Mouse (Mus musculus) layer of hippocampus, adult 9-11 months (tissue): ENCODE data around the gene Ctc1.

ENCODE experiments used
- DNase-seq: peaks from one replicate; pipeline ENCODE4 v3.0.0; 2022

The Ctc1 gene

GRCm38 (mm10) chr11:69070590-69071222, 55.0 kb downstream of the Ctc1 start, which contains the start of gene Tmem107:
Gene Tmem107 (plus strand): TSS chr11:69070806.
- peak; percentile 95 for DNase-seq

GRCm38 (mm10) chr11:69071262-69071661, 55.6 kb downstream of the Ctc1 start:
- no peak for DNase-seq

DNA sequence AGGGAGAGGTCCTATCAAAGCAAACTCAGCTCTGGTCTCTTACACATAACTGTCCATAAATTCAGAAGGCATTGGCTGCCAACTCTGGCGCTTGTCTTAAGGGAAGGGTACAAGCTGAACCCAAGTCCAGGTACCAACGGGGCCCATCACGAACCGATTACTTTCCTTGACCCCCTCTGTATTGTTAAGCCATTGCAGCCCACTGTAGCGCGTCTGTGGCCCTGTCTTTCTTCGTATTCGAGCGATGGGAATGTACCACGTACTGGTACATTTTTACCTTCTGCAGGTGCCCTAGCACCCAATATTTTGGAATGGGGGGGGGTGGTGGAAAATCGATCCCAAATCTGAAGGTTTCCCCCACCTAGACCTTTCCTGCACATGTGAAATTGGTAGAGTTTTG, 56.5 kb downstream of the Ctc1 start:
- no peak for DNase-seq

DNA sequence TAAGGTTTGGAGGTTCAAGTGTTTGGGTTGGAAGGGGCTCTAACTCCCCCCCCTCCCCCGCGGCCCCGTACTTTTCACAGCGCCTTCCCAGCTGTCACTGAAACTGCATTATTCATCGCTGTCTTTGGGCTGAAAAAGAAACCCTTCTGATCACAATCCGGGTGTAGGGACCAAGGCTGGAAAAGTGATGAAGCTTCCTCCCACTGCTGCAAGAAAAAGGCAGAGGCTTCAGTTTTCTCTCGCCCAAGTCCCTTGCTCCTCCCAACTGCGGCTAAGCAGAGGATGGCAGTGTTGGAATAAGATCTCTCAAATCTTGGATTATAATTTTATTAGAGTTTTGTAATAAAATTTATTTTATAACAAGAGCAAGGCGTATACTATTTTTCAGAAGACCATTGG, 57.0 kb downstream of the Ctc1 start:
- DNase-seq: no peak

DNA sequence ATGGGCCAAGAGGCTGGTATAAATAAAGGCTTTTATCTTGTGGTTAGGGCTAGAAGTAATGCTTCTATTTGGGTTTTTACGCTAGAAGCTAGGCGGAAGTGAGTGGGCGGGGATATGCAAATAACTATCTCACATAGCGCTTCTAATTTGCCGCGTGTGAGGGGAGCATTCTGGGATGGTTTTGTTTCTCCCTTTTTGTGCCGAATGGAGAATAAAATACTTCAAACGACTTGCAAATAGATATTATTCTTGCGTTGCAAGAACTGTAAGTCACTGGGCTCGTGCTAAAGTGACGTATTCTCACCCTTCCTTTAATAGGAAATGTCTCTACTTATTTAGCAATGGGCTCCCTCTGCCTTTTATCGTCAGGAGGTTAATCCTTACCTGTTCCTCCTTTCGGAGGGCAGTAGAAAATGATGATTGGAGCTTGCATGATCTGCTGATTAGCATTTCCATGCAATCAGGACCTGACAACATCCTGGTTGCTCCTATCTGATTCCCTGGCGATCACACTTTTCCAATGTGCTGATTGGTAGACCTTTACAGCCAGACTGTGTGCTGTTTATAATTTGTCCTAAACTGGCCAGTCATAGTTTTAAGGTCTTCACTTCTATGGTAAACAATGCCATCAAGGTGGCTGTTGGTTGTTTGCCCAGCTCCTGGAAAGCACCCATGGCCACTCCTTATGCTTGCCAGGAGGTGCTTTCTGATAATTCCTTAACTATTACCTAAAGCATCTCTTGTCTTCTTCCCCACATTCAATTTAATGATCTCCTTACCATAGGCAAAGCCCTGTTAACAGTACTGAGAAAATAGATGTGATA, 57.6 kb downstream of the Ctc1 start:
- DNase-seq: peak; percentile 96

- no peak for DNase-seq
Observed at GRCm38 (mm10) chr11:69073951-69074775, 58.5 kb downstream of the Ctc1 start.

DNA sequence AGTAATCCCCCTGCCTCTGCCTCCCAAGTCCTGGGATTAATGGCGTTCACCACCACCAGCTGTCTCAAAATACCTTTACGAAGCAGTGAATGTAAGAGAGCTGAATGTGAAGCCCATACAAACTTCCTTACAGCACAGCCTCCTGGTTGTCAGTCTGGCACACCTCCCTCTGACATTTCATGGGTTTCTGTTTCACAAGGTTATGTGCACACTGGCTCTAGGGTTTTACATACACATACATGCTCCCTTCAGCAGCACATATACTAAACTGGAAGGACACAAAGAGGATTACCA, 59.0 kb downstream of the Ctc1 start:
- no peak for DNase-seq

- no peak for DNase-seq
Observed at GRCm38 (mm10) chr11:69075764-69076479, 60.2 kb downstream of the Ctc1 start.

GRCm38 (mm10) chr11:69076572-69076971, 60.9 kb downstream of the Ctc1 start:
- no peak for DNase-seq

DNA sequence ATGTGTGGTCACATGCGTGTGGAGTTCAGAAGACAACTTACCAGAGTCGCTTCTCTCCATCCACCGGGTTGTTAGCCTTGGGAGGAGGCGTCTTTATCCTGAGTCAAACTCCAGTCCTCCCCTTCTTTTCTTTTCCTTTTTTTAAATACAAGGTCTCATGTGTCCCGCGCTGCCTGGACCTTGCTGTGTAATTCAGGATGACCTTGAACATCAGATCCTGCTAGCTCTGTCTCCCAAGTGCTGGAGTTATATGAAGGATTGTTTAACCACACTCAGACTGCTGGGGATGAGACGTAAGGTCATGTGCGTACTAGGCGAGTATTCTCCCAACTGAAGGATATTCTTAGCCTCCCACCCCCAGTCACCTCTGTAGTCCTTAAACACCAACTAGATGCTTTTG, 61.6 kb downstream of the Ctc1 start:
- DNase-seq: no peak

DNA sequence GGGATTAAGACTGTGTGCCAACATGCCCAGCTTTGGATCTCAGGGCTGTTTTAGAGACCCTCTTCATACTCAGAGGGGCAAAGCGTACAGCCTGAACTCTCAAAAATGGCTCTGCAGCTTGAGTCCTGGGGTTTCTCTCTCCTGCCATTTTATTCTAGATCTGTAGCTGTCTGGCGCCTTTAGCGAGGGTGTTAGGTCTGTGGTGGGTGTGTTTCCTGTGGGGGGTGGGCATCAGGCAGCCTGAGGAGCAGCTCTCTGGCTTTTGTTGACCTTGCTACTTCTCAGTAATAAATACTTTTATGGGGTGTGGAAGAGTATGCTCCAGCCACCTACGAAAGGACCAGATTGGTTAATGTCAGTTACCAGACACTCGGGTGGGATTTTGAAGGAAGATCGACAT, 62.3 kb downstream of the Ctc1 start:
- no peak for DNase-seq

GRCm38 (mm10) chr11:69078805-69079438, 63.2 kb downstream of the Ctc1 start:
- no peak for DNase-seq

GRCm38 (mm10) chr11:69080102-69080854, 64.6 kb downstream of the Ctc1 start:
- DNase-seq: no peak

GRCm38 (mm10) chr11:69080855-69081222, 65.1 kb downstream of the Ctc1 start:
- DNase-seq: no peak

- DNase-seq: no peak
Observed at GRCm38 (mm10) chr11:69081613-69082012, 65.9 kb downstream of the Ctc1 start.

GRCm38 (mm10) chr11:69085608-69086007, 69.9 kb downstream of the Ctc1 start:
- DNase-seq: no peak
